Mouse (Mus musculus): ENCODE data around the gene Med27. TPM values are rescaled to one million over a fixed set of nuclear protein-coding genes. Genes with fewer than 3 reads are reported as not detected.

Gene Med27
- polyA plus RNA-seq, 1 experiment from 2014 or later = 65.3 TPM

DNA sequence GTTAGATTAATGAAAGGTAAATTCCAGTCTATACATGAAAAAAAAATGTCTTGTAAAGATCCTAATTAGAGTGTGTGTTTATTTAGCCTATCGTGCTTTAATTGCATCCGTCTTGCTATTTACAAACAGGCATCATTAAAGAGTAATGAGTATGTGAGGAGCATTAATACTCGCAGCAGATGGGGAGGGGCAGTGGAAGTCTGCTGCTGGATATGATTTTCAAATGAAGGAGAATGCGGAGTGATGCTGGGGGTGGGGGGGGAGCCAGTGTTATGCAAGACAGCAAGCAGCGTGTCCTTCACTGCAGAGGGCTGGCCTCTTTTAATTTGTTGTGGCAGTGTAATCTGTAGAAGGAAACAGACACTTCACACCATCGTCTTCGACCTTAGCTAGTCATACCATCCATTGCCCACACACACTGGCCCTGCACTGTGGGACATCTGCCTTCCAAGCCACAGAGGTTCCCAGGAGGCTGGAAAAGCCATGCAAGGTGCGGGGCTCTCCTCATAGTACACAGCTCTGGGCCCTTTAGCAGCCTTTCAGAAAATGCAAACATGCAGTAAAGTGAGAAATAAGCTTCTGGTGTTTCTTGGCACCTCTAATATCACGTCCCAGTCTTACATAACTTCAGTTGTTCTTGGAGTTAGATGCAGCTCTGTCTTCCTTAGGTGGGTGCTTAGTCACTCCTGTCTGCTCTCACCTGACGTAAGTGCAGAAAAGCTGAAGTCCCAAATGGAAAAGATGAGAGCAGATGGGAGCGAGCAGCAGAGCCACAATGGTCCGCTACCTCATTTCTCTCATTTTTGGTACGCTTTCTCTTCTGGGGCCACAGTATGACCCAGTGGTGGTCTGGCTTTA is 142.0 kb downstream of the Med27 start:
- ATAC-seq (ENCODE audit: low FRiP score) = no peak
- Histone ChIP-seq H3K4me2 (replicated peaks) (no peak overlapping the region), H3K4me3 (no peak overlapping the region), H3K9ac (no peak overlapping the region), H3K4me1 (peaks cover 47% of the 10 kb centered on the region), H3K27ac (no peak overlapping the region), H3K36me3 (no peaks in the 10 kb centered on the region), H3K27me3 (no peaks in the 10 kb centered on the region), H3K9me3 (replicated peaks) (no peaks in the 10 kb centered on the region)
- 73% methylated on average over 13 of the region's 13 CpGs for WGBS

DNA sequence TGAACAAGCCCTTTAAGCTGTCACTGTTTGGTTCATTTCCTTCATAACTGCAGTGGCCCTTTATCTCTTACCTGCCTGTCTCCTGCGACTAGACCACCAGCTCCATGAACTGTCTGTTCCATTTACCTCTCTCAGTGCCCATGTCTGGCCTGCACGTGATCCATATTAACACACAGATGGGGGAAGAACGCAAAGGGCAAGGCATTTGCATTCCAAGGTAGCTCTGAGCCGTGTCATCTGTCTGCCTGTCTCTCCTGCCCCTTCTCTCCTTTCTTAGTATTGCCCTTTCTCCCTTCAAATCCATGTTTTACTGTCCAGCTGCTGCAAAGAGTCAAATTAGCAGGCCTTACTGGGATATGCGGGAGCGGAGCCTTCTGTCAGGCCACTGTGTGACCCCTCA is 145.0 kb downstream of the Med27 start:
- H3K9ac ChIP-seq = no peak overlapping the region
- H3K9me3 ChIP-seq (replicated peaks) = no peaks in the 10 kb centered on the region
- no peak for ATAC-seq (ENCODE audit: low FRiP score)
- WGBS = 62% methylated on average over 6 of the region's 6 CpGs
- no peaks in the 10 kb centered on the region for H3K36me3 ChIP-seq
- H3K4me3 ChIP-seq = no peak overlapping the region
- no peaks in the 10 kb centered on the region for H3K27me3 ChIP-seq
- no peak overlapping the region for H3K4me2 ChIP-seq (replicated peaks)
- H3K4me1 ChIP-seq = peaks cover 61% of the 10 kb centered on the region
- no peak overlapping the region for H3K27ac ChIP-seq

DNA sequence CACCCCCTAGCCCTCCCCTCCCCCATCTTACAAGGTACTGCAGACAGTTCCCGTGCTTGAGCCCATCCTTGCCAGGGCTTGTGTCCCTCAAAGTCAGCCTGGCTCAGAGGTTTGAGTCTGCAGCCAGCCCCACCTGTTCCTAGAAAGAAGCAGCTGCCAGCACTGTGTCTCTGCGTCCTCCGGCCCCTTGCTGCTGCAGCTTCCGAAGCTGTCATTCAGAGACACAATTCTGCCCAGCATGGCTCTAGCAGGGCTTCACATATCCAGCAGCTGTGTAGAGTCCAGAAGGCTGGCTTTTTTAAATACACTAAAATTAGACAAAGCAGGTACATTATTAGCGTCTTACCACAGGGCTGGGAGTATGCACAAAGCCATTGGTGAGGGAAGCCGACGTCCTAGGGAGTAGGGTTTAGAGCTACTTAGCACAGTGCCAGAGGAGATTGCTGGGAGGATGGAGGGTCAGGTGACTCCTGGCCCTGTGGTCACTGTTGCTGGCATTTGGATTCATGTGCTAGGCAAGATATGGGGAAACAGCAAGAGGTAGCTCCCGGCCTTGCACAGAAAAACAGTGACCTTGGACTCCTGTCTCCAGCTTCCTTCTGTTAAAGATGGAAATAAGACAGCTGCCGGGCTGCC is 146.9 kb downstream of the Med27 start:
- peak overlapping the region; percentile 25 for H3K27ac ChIP-seq
- H3K9ac ChIP-seq = no peak overlapping the region
- peak; percentile 32; the same call in 1 of the 2 replicates for ATAC-seq (ENCODE audit: low FRiP score)
- WGBS = 16% methylated on average over 9 of the region's 9 CpGs
- no peak overlapping the region for H3K4me3 ChIP-seq
- no peaks in the 10 kb centered on the region for H3K36me3 ChIP-seq
- no peaks in the 10 kb centered on the region for H3K9me3 ChIP-seq (replicated peaks)
- H3K4me2 ChIP-seq (replicated peaks) = no peak overlapping the region
- no peaks in the 10 kb centered on the region for H3K27me3 ChIP-seq
- H3K4me1 ChIP-seq = peaks cover 53% of the 10 kb centered on the region

- 85% methylated on average over 2 of the region's 2 CpGs for WGBS
- Histone ChIP-seq H3K27me3 (no peaks in the 10 kb centered on the region), H3K36me3 (no peaks in the 10 kb centered on the region), H3K4me2 (replicated peaks) (no peak overlapping the region), H3K4me3 (no peak overlapping the region), H3K27ac (no peak overlapping the region), H3K4me1 (peaks cover 43% of the 10 kb centered on the region), H3K9me3 (replicated peaks) (no peaks in the 10 kb centered on the region), H3K9ac (no peak overlapping the region)
- ATAC-seq (ENCODE audit: low FRiP score) = no peak
Observed at GRCm38 (mm10) chr2:29495271-29495670, 148.7 kb downstream of the Med27 start.

GRCm38 (mm10) chr2:29500601-29501350 is 154.2 kb downstream of the Med27 start:
- H3K4me3 ChIP-seq = no peak overlapping the region
- H3K9me3 ChIP-seq (replicated peaks) = no peaks in the 10 kb centered on the region
- WGBS = 55% methylated on average over 9 of the region's 9 CpGs
- ATAC-seq (ENCODE audit: low FRiP score) = no peak
- no peaks in the 10 kb centered on the region for H3K27me3 ChIP-seq
- H3K36me3 ChIP-seq = 0 out of 2 replicates have a peak, but pooled peaks cover 6% of the 10 kb centered on the region
- no peak overlapping the region for H3K27ac ChIP-seq
- peaks cover 22% of the 10 kb centered on the region for H3K4me1 ChIP-seq
- no peak overlapping the region for H3K9ac ChIP-seq
- no peak overlapping the region for H3K4me2 ChIP-seq (replicated peaks)

DNA sequence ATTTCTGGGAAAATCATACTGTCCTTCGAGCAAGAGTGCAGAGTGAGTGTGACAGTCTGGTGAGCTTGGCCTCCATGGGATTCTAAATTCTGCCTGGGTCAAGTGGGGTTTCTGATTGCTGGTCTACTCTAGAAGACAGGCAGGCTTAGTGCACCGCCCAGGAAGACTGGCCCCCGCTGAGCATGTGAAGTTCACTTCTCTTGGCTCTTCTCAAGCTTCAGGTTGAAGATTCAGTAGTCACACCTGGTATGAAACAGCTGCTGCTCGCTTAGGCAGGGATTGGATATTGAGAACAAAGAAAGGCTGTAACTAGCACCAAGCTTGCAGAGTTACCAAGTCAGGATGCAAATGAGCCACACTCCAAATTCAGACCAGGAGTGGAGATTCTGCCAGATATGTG is 154.8 kb downstream of the Med27 start:
- WGBS = 87% methylated on average over 4 of the region's 4 CpGs

DNA sequence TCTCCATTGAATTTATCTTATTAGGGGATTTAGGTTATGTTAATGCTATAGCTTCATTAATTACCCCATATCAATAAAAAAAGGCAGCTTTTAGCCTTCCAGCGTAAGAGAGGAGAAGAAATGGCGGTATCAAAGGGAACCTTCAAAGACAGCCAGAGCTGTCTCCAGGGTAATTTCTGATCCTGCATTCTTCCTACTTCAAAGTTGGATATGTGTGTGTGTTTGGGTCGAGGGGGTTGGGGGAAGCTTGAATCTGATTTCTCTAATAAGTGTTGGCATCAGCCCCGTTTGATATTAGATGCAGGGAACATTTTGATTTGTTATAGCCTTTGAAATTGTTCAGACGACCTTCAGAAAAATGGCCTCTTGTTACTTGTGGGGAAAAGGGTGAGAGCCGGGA is 158.2 kb downstream of the Med27 start:
- no peak overlapping the region for H3K4me3 ChIP-seq
- H3K27me3 ChIP-seq = no peaks in the 10 kb centered on the region; the same call in 1 of the 2 replicates
- 0 out of 2 replicates have a peak, but pooled peaks cover 6% of the 10 kb centered on the region for H3K36me3 ChIP-seq
- no peak overlapping the region for H3K4me2 ChIP-seq (replicated peaks)
- no peaks in the 10 kb centered on the region for H3K9me3 ChIP-seq (replicated peaks)
- 69% methylated on average over 6 of the region's 6 CpGs for WGBS
- ATAC-seq (ENCODE audit: low FRiP score) = no peak
- H3K9ac ChIP-seq = no peak overlapping the region
- peaks cover 35% of the 10 kb centered on the region for H3K4me1 ChIP-seq
- H3K27ac ChIP-seq = no peak overlapping the region

More for the DNA sequence above, 154.8 kb downstream of the Med27 start:
- no peaks in the 10 kb centered on the region for H3K9me3 ChIP-seq (replicated peaks)
- H3K27ac ChIP-seq = no peak overlapping the region; the same call in 1 of the 2 replicates
- no peaks in the 10 kb centered on the region for H3K27me3 ChIP-seq
- no peak overlapping the region for H3K4me3 ChIP-seq
- H3K9ac ChIP-seq = no peak overlapping the region
- H3K4me1 ChIP-seq = peaks cover 20% of the 10 kb centered on the region
- no peak for ATAC-seq (ENCODE audit: low FRiP score)
- H3K4me2 ChIP-seq (replicated peaks) = no peak overlapping the region
- 0 out of 2 replicates have a peak, but pooled peaks cover 6% of the 10 kb centered on the region for H3K36me3 ChIP-seq

DNA sequence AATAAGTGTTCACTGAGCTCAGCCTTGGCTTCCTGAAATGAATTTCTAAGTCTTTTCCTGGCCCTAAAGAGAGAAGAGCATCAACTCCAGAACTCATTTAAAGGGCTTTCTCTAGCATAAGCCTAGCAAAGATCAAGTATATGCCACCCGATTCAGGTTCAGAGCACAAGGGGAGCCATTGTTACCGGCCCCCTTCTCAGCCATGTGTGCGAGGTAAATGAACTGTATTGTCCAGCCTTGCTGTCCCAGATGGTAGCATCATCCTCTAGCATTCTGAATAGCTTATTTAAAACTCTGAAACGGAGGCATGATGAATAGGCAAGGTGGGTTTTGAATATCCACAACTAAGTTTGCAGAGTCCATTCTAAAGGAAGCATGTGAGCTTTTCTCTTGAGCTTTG is 159.8 kb downstream of the Med27 start:
- 39% methylated on average over 4 of the region's 4 CpGs for WGBS
- H3K36me3 ChIP-seq = no peaks in the 10 kb centered on the region
- H3K4me2 ChIP-seq (replicated peaks) = no peak overlapping the region
- no peaks in the 10 kb centered on the region for H3K9me3 ChIP-seq (replicated peaks)
- no peaks in the 10 kb centered on the region; the same call in 1 of the 2 replicates for H3K27me3 ChIP-seq
- H3K4me3 ChIP-seq = no peak overlapping the region
- peaks cover 26% of the 10 kb centered on the region for H3K4me1 ChIP-seq
- H3K9ac ChIP-seq = no peak overlapping the region
- no peak for ATAC-seq (ENCODE audit: low FRiP score)
- no peak overlapping the region for H3K27ac ChIP-seq

GRCm38 (mm10) chr2:29513131-29513530 is 166.5 kb downstream of the Med27 start:
- Histone ChIP-seq H3K27ac (0 out of 2 replicates have a peak overlapping the region, but pooled peaks have one; percentile 2), H3K9ac (no peak overlapping the region)

GRCm38 (mm10) chr2:29514836-29515235 is 168.2 kb downstream of the Med27 start:
- H3K27me3 ChIP-seq = peaks cover 3% of the 10 kb centered on the region; the same call in 1 of the 2 replicates
- WGBS = 66% methylated on average over 6 of the region's 6 CpGs
- H3K36me3 ChIP-seq = no peaks in the 10 kb centered on the region
- no peak overlapping the region for H3K4me3 ChIP-seq
- no peaks in the 10 kb centered on the region for H3K9me3 ChIP-seq (replicated peaks)
- H3K4me1 ChIP-seq = peaks cover 47% of the 10 kb centered on the region
- H3K9ac ChIP-seq = no peak overlapping the region
- H3K27ac ChIP-seq = no peak overlapping the region
- no peak for ATAC-seq (ENCODE audit: low FRiP score)
- no peak overlapping the region for H3K4me2 ChIP-seq (replicated peaks)

More at GRCm38 (mm10) chr2:29513131-29513530, 166.5 kb downstream of the Med27 start:
- 15% methylated on average over 7 of the region's 7 CpGs for WGBS
- H3K9me3 ChIP-seq (replicated peaks) = no peaks in the 10 kb centered on the region
- no peaks in the 10 kb centered on the region for H3K36me3 ChIP-seq
- H3K27me3 ChIP-seq = peaks cover 1% of the 10 kb centered on the region; the same call in 1 of the 2 replicates
- H3K4me2 ChIP-seq (replicated peaks) = no peak overlapping the region
- H3K4me3 ChIP-seq = no peak overlapping the region
- no peak for ATAC-seq (ENCODE audit: low FRiP score)
- peaks cover 39% of the 10 kb centered on the region for H3K4me1 ChIP-seq

- 82% methylated on average over 4 of the region's 4 CpGs for WGBS
- no peak overlapping the region for H3K4me2 ChIP-seq (replicated peaks)
- peaks cover 47% of the 10 kb centered on the region for H3K4me1 ChIP-seq
- no peaks in the 10 kb centered on the region for H3K36me3 ChIP-seq
- no peak overlapping the region; the same call in 1 of the 2 replicates for H3K27ac ChIP-seq
- peaks cover 3% of the 10 kb centered on the region; the same call in 1 of the 2 replicates for H3K27me3 ChIP-seq
- H3K9me3 ChIP-seq (replicated peaks) = no peaks in the 10 kb centered on the region
- no peak overlapping the region for H3K4me3 ChIP-seq
- ATAC-seq (ENCODE audit: low FRiP score) = peak; percentile 21; the same call in 1 of the 2 replicates
- H3K9ac ChIP-seq = no peak overlapping the region
Observed at GRCm38 (mm10) chr2:29515831-29516447, 169.3 kb downstream of the Med27 start.

All from hindbrain, embryonic 12.5 days (tissue).